Mouse (Mus musculus) cerebellum, adult 18-20 months (tissue): ENCODE data around the gene Rhot2.
"Not testable (repeated sequence)": the region's sequence is repeated elsewhere in the genome, so short reads cannot be mapped to it uniquely, and the experiment has no call there.

Experiments
- DNase-seq, 2 experiments: peaks; one replicate each; pipeline ENCODE4 v3.0.0; 2021

Gene Rhot2

GRCm38 (mm10) chr17:25874148-25874720 is 29.6 kb upstream of the Rhot2 start:
- no peak for DNase-seq

GRCm38 (mm10) chr17:25873405-25874147 is 28.9 kb upstream of the Rhot2 start:
- DNase-seq, result no peak

GRCm38 (mm10) chr17:25872676-25873075 is 28.0 kb upstream of the Rhot2 start:
- DNase-seq, result no peak

GRCm38 (mm10) chr17:25871566-25871965 is 26.9 kb upstream of the Rhot2 start:
- DNase-seq, result not testable (repeated sequence)

GRCm38 (mm10) chr17:25869954-25870353 is 25.3 kb upstream of the Rhot2 start:
- no peak for DNase-seq

- no peak for DNase-seq
These were observed 24.8 kb upstream of the Rhot2 start for GRCm38 (mm10) chr17:25869498-25869897.

GRCm38 (mm10) chr17:25868601-25869191 is 24.0 kb upstream of the Rhot2 start, which contains the start of gene Mcrip2:
Gene Mcrip2 (minus strand): TSS chr17:25868764.
- DNase-seq, result peak; percentile 82 to 84

GRCm38 (mm10) chr17:25867836-25868600 is 23.4 kb upstream of the Rhot2 start:
- DNase-seq, result peak in 1 of 2 experiments; percentile 44

GRCm38 (mm10) chr17:25867509-25867835 is 22.8 kb upstream of the Rhot2 start:
- no peak for DNase-seq

GRCm38 (mm10) chr17:25866172-25866571 is 21.5 kb upstream of the Rhot2 start:
- DNase-seq, result no peak

GRCm38 (mm10) chr17:25865288-25865687 is 20.6 kb upstream of the Rhot2 start:
- no peak for DNase-seq

- no peak for DNase-seq
These were observed 19.7 kb upstream of the Rhot2 start for GRCm38 (mm10) chr17:25864311-25864710.

GRCm38 (mm10) chr17:25863681-25864080 is 19.0 kb upstream of the Rhot2 start:
- no peak for DNase-seq

GRCm38 (mm10) chr17:25861704-25862612 is 17.3 kb upstream of the Rhot2 start:
- DNase-seq, result no peak

GRCm38 (mm10) chr17:25860832-25861703 is 16.4 kb upstream of the Rhot2 start, which contains the start of gene Wdr90:
Gene Wdr90 (minus strand): TSS chr17:25861501.
- peak; percentile 92 to 93 for DNase-seq

GRCm38 (mm10) chr17:25860229-25860628 is 15.6 kb upstream of the Rhot2 start:
- DNase-seq, result no peak

- DNase-seq, result peak in 1 of 2 experiments; percentile 50
These were observed 835 bp downstream of the Rhot2 start for GRCm38 (mm10) chr17:25843636-25844395.

GRCm38 (mm10) chr17:25843122-25843521 is 1.5 kb downstream of the Rhot2 start:
- DNase-seq, result no peak

- no peak for DNase-seq
These were observed 2.1 kb downstream of the Rhot2 start for GRCm38 (mm10) chr17:25842509-25842908.

GRCm38 (mm10) chr17:25841117-25841880 is 3.4 kb downstream of the Rhot2 start, which contains the start of gene Gm20683:
Gene Gm20683 (minus strand): TSS chr17:25841763.
- no peak for DNase-seq
